Mouse (Mus musculus) ES-E14 (cell line): ENCODE measurements around the gene Trp53tg5. TPM values are rescaled to one million over a fixed set of nuclear protein-coding genes. Genes with fewer than 3 reads are reported as not detected.

Experiments
- DNase-seq: peaks from one replicate; pipeline ENCODE4 v3.0.0-alpha.2; 2013; ENCODE audit warnings: low read depth, low spot score
- H3K27ac ChIP-seq: 2 replicates; pipeline ENCODE4 v1.5.1; 2012; ENCODE audit warnings: low read depth, mild to moderate bottlenecking, low read length, moderate library complexity, mixed read lengths; ENCODE audit not compliant: poor library complexity, insufficient read depth, severe bottlenecking
- H3K36me3 ChIP-seq: 2 replicates; pipeline ENCODE4 v1.6.1; 2012; ENCODE audit warnings: mild to moderate bottlenecking, low read length, moderate library complexity, mixed read lengths; ENCODE audit not compliant: control insufficient read depth, poor library complexity, insufficient read depth, severe bottlenecking
- H3K4me1 ChIP-seq, 2 experiments: fragments of 150-350 bp in 1 of 2; sonication (generic) in 1 of 2; 2 replicates each; pipeline ENCODE4 v1.6.1; 2012; ENCODE audit warnings: low read length in 2 of 2, mild to moderate bottlenecking in 1 of 2, mixed read lengths in 1 of 2; ENCODE audit not compliant: control insufficient read depth in 2 of 2, insufficient read depth in 2 of 2, poor library complexity in 1 of 2
- H3K4me3 ChIP-seq, 2 experiments: fragments of 150-350 bp in 1 of 2; sonication (generic) in 1 of 2; 2 replicates each; pipeline ENCODE4 v1.5.1; 2012; ENCODE audit warnings: low read length in 2 of 2, low read depth in 1 of 2, mild to moderate bottlenecking in 1 of 2, mixed read lengths in 1 of 2; ENCODE audit not compliant: insufficient read depth in 1 of 2, poor library complexity in 1 of 2, severe bottlenecking in 1 of 2
- H3K9ac ChIP-seq: 2 replicates; pipeline ENCODE4 v1.6.1; 2012; ENCODE audit warnings: low read depth, mild to moderate bottlenecking, low read length, mixed read lengths; ENCODE audit not compliant: poor library complexity, insufficient read depth, severe bottlenecking
- H3K9me3 ChIP-seq: fragments of 150-350 bp; sonication (generic); 2 replicates; pipeline ENCODE4 v1.6.1; 2012; ENCODE audit warnings: low read depth, mild to moderate bottlenecking, low read length; ENCODE audit not compliant: control insufficient read depth, insufficient read depth
- CHD2 ChIP-seq: IDR thresholded peaks from 2 replicates; pipeline ENCODE4 v1.6.1; 2014; ENCODE audit warnings: mild to moderate bottlenecking, low read depth, low read length, inconsistent platforms
- HCFC1 ChIP-seq: IDR thresholded peaks from 2 replicates; pipeline ENCODE4 v1.6.1; 2012; ENCODE audit warnings: low read length, inconsistent platforms, borderline replicate concordance; ENCODE audit not compliant: insufficient read depth
- MAFK ChIP-seq: IDR thresholded peaks from 2 replicates; pipeline ENCODE4 v1.6.1; 2014; ENCODE audit warnings: mild to moderate bottlenecking, low read depth, low read length, inconsistent platforms; ENCODE audit not compliant: insufficient read depth
- ZC3H11A ChIP-seq: IDR thresholded peaks from 2 replicates; pipeline ENCODE4 v1.6.1; 2012; ENCODE audit warnings: low read depth, mild to moderate bottlenecking, inconsistent platforms, low read length, borderline replicate concordance
- ZNF384 ChIP-seq: IDR thresholded peaks from 2 replicates; pipeline ENCODE4 v1.6.1; 2012; ENCODE audit warnings: low read depth, low read length, inconsistent platforms
- in situ Hi-C, 2 experiments: fragments of 600-800 bp; cut with MboI; formaldehyde crosslinking; loops; one replicate each; pipeline ENCODE4 v1.15.1; 2025; ENCODE audit warnings: low sequenced_read_pairs in 2 of 2, inconsistent platforms in 1 of 2; ENCODE audit not compliant: unreplicated experiment in 2 of 2
- total RNA-seq: library from RNA; depleted of rRNA; stranded (reverse); fragments of 300-350 nt; gene quantifications from 2 replicates; pipeline ENCODE4 v1.2.3, GENCODE M21; 2012

The Trp53tg5 gene
- total RNA-seq, 1 experiment = 0.22 TPM

DNA sequence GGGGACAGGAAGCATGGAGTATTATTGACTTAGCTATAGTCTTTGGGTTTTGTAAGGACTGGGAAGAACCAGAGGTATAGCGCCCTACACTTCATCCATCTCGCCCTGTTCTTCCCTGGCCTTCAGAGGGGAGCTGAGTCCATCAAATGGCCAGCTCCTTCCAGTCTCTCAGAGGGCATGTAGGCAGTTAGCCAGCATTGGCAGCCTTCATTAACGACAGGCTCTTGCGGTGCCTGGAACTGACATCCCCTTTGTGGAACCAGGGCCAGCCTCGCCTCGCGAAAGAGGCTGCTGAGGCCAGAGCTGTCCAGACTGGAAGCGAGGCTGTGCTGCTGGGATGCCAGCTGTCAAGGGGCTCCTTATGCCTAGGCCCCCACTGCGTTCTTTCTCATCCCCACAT, 14.3 kb upstream of the Trp53tg5 start:
- TF ChIP-seq MAFK (no peak), ZC3H11A (no peak), CHD2 (no peak), HCFC1 (no peak), ZNF384 (no peak)
- in situ Hi-C loops = no loop called here
- Histone ChIP-seq H3K9me3 (no peaks in the 10 kb centered on the region), H3K27ac (no peak overlapping the region), H3K4me1 (peaks cover 0 to 8% of the 10 kb centered on the region in 2 experiments; a peak in 1 of 4 replicates), H3K36me3 (peaks cover 2% of the 10 kb centered on the region; the same call in 1 of the 2 replicates), H3K4me3 (no peak overlapping the region), H3K9ac (no peak overlapping the region)
- no peak for DNase-seq

DNA sequence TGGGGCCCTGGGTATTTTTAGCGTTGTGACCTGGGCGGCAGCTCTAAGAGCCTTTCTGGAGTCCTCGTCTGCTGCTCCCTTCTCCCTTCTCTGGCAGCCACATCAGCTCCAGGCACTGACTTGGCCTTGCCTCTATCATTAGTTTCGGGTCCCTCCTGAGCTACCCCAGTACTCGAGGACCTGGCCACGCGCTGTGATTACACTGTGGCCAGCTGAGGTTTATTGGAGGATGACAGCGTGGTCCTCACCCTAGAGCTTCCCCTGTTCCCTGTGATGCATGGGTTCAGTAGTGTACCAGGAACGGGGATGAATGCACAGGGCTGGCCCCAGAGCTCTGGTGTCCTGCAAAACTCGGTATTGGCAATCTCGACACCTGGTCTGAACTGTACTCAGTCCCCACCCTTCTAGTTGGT, 13.6 kb upstream of the Trp53tg5 start:
- H3K4me1 ChIP-seq = peaks cover 0 to 8% of the 10 kb centered on the region in 2 experiments; a peak in 1 of 4 replicates
- no peak for DNase-seq
- peak overlapping the region; percentile 72 to 76 for H3K4me3 ChIP-seq
- no peak overlapping the region for H3K9ac ChIP-seq
- TF ChIP-seq CHD2 (no peak), MAFK (no peak), HCFC1 (no peak), ZC3H11A (no peak), ZNF384 (no peak)
- peaks cover 2% of the 10 kb centered on the region; the same call in 1 of the 2 replicates for H3K36me3 ChIP-seq
- in situ Hi-C loops = no loop called here
- no peak overlapping the region for H3K27ac ChIP-seq
- H3K9me3 ChIP-seq = no peaks in the 10 kb centered on the region

DNA sequence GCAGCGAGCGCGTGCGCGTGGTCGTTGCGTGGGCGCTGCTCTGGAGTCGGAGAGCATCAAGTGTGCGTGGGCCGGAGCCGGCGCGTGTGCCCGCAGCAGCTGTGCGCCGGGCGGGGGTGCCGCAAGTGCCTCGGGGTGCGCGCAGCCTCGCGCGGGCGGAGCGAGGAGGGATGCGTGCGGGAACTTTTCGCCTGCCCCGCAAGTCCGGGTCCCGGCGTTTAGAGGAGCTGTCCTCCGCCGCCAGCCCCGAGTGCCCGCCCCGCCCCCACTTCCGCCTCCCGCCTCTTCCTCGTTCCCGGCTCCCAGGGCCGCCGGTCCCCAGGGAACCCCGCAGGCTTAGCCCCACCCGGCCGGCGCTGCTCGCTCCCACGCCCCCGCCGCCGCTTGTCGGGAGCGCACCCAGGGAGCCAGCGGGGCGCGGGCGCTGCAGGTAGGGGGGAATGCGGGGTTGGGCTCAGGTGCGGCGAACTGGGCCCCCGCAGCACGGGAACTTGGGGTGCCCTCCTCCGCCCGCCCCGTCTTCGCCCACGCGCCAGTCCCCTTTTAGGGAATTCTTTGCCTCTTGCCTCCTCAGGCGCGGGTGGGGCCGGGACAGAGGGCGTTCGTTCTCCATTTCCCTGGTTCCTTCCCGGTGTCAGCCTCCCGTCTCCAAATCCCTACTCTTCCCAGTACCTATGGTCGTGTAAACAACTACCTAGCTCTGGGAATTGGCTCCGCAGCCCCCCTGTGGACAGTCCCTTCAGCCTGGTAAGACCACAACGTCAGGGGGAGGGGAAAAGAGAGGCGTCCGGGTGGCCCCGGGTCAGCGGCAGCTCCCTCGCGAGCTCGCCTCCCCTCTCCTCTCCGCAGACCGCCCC, 13.0 kb upstream of the Trp53tg5 start:
- peak overlapping the region; percentile 51 for H3K9ac ChIP-seq
- H3K36me3 ChIP-seq = peaks cover 2% of the 10 kb centered on the region; the same call in 1 of the 2 replicates
- H3K4me1 ChIP-seq = peaks cover 0 to 8% of the 10 kb centered on the region in 2 experiments; a peak in 1 of 4 replicates
- H3K27ac ChIP-seq = no peak overlapping the region
- TF ChIP-seq HCFC1 = no peak
- TF ChIP-seq ZNF384 = no peak
- TF ChIP-seq CHD2 = no peak
- no peak for TF ChIP-seq ZC3H11A
- no peak for TF ChIP-seq MAFK
- peak overlapping the region; percentile 72 to 76 for H3K4me3 ChIP-seq
- in situ Hi-C loops = no loop called here
- no peaks in the 10 kb centered on the region for H3K9me3 ChIP-seq
- DNase-seq = no peak

DNA sequence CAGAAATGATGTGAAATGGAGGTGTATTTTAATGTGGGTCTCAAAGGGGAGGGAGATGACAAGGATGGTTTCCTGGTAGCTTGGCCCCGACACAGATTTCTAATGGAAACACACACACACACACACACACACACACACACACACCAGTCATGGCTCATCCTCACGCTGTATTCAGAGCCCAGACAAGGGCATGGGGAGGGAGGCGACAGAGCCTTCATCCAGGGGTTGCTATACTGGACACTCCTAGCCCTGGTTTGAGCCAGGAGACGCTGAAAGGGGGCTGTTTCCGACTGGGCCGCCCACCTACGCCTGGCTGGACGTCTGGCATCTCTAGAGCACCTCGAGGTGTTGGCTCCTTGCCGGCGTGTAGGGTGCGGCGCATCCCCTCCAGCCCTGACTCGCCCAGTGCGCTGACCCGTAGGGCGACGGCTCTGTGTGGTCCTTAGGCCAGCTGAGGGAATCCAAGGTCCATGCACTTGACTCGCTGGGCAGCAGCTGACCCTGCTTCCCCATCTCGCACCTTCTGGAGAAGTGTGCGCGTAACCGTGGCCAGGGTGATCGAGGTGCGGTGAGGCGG, 12.2 kb upstream of the Trp53tg5 start, which contains the start of gene Dbndd2:
Gene Dbndd2, plus strand, starts transcription at position 426 of the 577 bp plus-strand sequence.
- in situ Hi-C loops = no loop called here
- H3K4me3 ChIP-seq = peak within 1 kb of the TSS; percentile 72 to 76

More for the DNA sequence above, 12.2 kb upstream of the Trp53tg5 start, which contains the start of gene Dbndd2:
- no peaks in the 10 kb centered on the region for H3K9me3 ChIP-seq
- H3K27ac ChIP-seq = no peak within 1 kb of the TSS
- TF ChIP-seq HCFC1 (no peak), ZC3H11A (no peak)
- H3K9ac ChIP-seq = peak within 1 kb of the TSS; percentile 51
- peaks cover 0 to 8% of the 10 kb centered on the region in 2 experiments; a peak in 1 of 4 replicates for H3K4me1 ChIP-seq
- no peak for DNase-seq
- peaks cover 2% of the 10 kb centered on the region; the same call in 1 of the 2 replicates for H3K36me3 ChIP-seq
